Mouse (Mus musculus) cerebellum, adult 2 months (tissue): Measurements from ENCODE around the gene Ces1c. TPM values are rescaled to one million over a fixed set of nuclear protein-coding genes. Genes with fewer than 3 reads are reported as not detected.

Source experiments
- DNase-seq, 2 experiments: peaks; one replicate each; pipeline ENCODE4 v3.0.0; 2021
- H3K27ac ChIP-seq: fragments of 200-500 bp; 2 replicates; pipeline ENCODE4 v1.5.1; 2012; ENCODE audit warnings: low read length, control low read depth, inconsistent platforms; ENCODE audit not compliant: insufficient read depth
- H3K27me3 ChIP-seq: fragments of 200-500 bp; 2 replicates; pipeline ENCODE4 v1.6.1; 2012; ENCODE audit warnings: inconsistent platforms, mild to moderate bottlenecking, low read length, moderate library complexity; ENCODE audit not compliant: control insufficient read depth, insufficient read depth
- H3K4me1 ChIP-seq: fragments of 200-500 bp; 2 replicates; pipeline ENCODE4 v1.6.1; 2011; ENCODE audit warnings: low read length; ENCODE audit not compliant: control insufficient read depth, insufficient read depth
- H3K4me3 ChIP-seq: fragments of 200-500 bp; replicated peaks from 2 replicates; pipeline ENCODE3; 2011; ENCODE audit warnings: mild to moderate bottlenecking, low read depth, low read length, control low read depth; ENCODE audit not compliant: insufficient read depth
- CTCF ChIP-seq: fragments of 200-500 bp; IDR thresholded peaks from 2 replicates; pipeline ENCODE4 v1.5.1; 2011; ENCODE audit warnings: low read depth, mild to moderate bottlenecking, control low read depth, low read length, moderate library complexity, borderline replicate concordance; ENCODE audit not compliant: insufficient read depth
- POLR2A ChIP-seq: fragments of 200-500 bp; IDR thresholded peaks from 2 replicates; pipeline ENCODE4 v1.6.1; 2011; ENCODE audit warnings: low read length, control low read depth, borderline replicate concordance; ENCODE audit not compliant: insufficient read depth
- WGBS: fragments of 180-500 bp; shearing (Covaris S2); methylation state at CpG from one replicate; pipeline ENCODE4 v1.1.7; 2018; 5-methylcytosine and 5-hydroxymethylcytosine counted together
- polyA plus RNA-seq: library from polyadenylated mRNA; depleted of rRNA; stranded (reverse); fragments of >200 nt; gene quantifications from 2 replicates; pipeline ENCODE4 v1.2.3, GENCODE M21; 2012; rRNA removed

Gene Ces1c
- polyA plus RNA-seq: not detected in 2 replicates

GRCm38 (mm10) chr8:93131233-93131980 is at the start of gene Ces1c:
TSS of gene Ces1c (minus strand) at chr8:93131283.
- no peak for DNase-seq
- Histone ChIP-seq H3K4me3 (no peak within 1 kb of the TSS), H3K27ac (no peak within 1 kb of the TSS), H3K27me3 (no peaks in the 10 kb centered on the region), H3K4me1 (no peaks in the 10 kb centered on the region)
- 87% methylated on average over 3 of the region's 3 CpGs for WGBS
- no peak for TF ChIP-seq POLR2A
- no peak for TF ChIP-seq CTCF

GRCm38 (mm10) chr8:93180581-93181129 is 49.6 kb upstream of the Ces1c start:
- WGBS: 40% methylated on average over 4 of the region's 4 CpGs
- H3K27me3 ChIP-seq: no peaks in the 10 kb centered on the region
- no peak overlapping the region for H3K4me3 ChIP-seq
- no peak for DNase-seq
- no peaks in the 10 kb centered on the region for H3K4me1 ChIP-seq
- no peak overlapping the region for H3K27ac ChIP-seq
- TF ChIP-seq POLR2A: no peak
- no peak for TF ChIP-seq CTCF

- TF ChIP-seq CTCF: no peak
- Histone ChIP-seq H3K4me1 (no peaks in the 10 kb centered on the region), H3K4me3 (no peak overlapping the region), H3K27me3 (no peaks in the 10 kb centered on the region), H3K27ac (no peak overlapping the region)
- 42% methylated on average over 1 of the region's 1 CpGs for WGBS
- DNase-seq: no peak
Observed at GRCm38 (mm10) chr8:93176593-93176992, 45.5 kb upstream of the Ces1c start.

- H3K4me3 ChIP-seq: no peak overlapping the region
- no peak for TF ChIP-seq CTCF
- no peak for DNase-seq
- no peaks in the 10 kb centered on the region for H3K27me3 ChIP-seq
- WGBS: 91% methylated on average over 2 of the region's 2 CpGs
- no peak overlapping the region for H3K27ac ChIP-seq
- H3K4me1 ChIP-seq: no peaks in the 10 kb centered on the region
Observed at GRCm38 (mm10) chr8:93174554-93174953, 43.5 kb upstream of the Ces1c start.

GRCm38 (mm10) chr8:93171846-93172590 is 40.9 kb upstream of the Ces1c start:
- Histone ChIP-seq H3K4me3 (no peak overlapping the region), H3K4me1 (no peaks in the 10 kb centered on the region), H3K27ac (no peak overlapping the region), H3K27me3 (no peaks in the 10 kb centered on the region)
- TF ChIP-seq CTCF: no peak
- no peak for TF ChIP-seq POLR2A
- no peak for DNase-seq
- WGBS: 20% methylated on average over 1 of the region's 1 CpGs

GRCm38 (mm10) chr8:93163363-93163762 is 32.3 kb upstream of the Ces1c start:
- TF ChIP-seq CTCF (no peak), POLR2A (no peak)
- H3K27ac ChIP-seq: no peak overlapping the region
- no peaks in the 10 kb centered on the region for H3K27me3 ChIP-seq
- H3K4me1 ChIP-seq: no peaks in the 10 kb centered on the region
- DNase-seq: no peak
- 96% methylated on average over 1 of the region's 1 CpGs for WGBS
- no peak overlapping the region for H3K4me3 ChIP-seq

- TF ChIP-seq POLR2A (no peak), CTCF (no peak)
- DNase-seq: peak in 1 of 2 experiments; percentile 4
Observed at GRCm38 (mm10) chr8:93151401-93151800, 20.3 kb upstream of the Ces1c start.

GRCm38 (mm10) chr8:93147331-93147730 is 16.2 kb upstream of the Ces1c start:
- DNase-seq: no peak
- no peak overlapping the region for H3K27ac ChIP-seq
- no peak overlapping the region for H3K4me3 ChIP-seq
- no peaks in the 10 kb centered on the region for H3K4me1 ChIP-seq
- TF ChIP-seq CTCF (no peak), POLR2A (no peak)
- no peaks in the 10 kb centered on the region for H3K27me3 ChIP-seq

More at GRCm38 (mm10) chr8:93151401-93151800, 20.3 kb upstream of the Ces1c start:
- no peaks in the 10 kb centered on the region for H3K27me3 ChIP-seq
- no peak overlapping the region for H3K27ac ChIP-seq
- no peak overlapping the region for H3K4me3 ChIP-seq
- no peaks in the 10 kb centered on the region for H3K4me1 ChIP-seq
- WGBS: 17% methylated on average over 1 of the region's 1 CpGs
